Mouse (Mus musculus): ENCODE results near the gene Plppr2.

- TF ChIP-seq HCFC1 (IDR thresholded peaks at IDR 0.05; ENCODE audit: borderline replicate concordance, insufficient read depth, low read length) (no peak), ZNF384 (IDR thresholded peaks at IDR 0.05; ENCODE audit: low read depth, low read length) (no peak), ZC3H11A (IDR thresholded peaks at IDR 0.05; ENCODE audit: borderline replicate concordance, low read depth, low read length) (no peak), MAFK (IDR thresholded peaks at IDR 0.05; ENCODE audit: insufficient read depth, low read depth, low read length) (no peak), CHD2 (IDR thresholded peaks at IDR 0.05; ENCODE audit: low read depth, low read length) (no peak)
Measured at GRCm38 (mm10) chr9:21947540-21948130, 10.8 kb downstream of the Plppr2 start.

Measured in ES-E14 (cell line).